Mouse (Mus musculus) myocyte (in vitro differentiated cells): ENCODE data around the gene Btc.

Source experiments
- MAX ChIP-seq: IDR thresholded peaks from one replicate; pipeline ENCODE4 v1.6.1; 2011; ENCODE audit warnings: low read depth, mild to moderate bottlenecking, control low read depth
- POLR2A ChIP-seq: IDR thresholded peaks from one replicate; pipeline ENCODE4 v1.6.1; 2011; ENCODE audit warnings: low read depth, mild to moderate bottlenecking, control low read depth, moderate library complexity; ENCODE audit not compliant: insufficient read length

DNA sequence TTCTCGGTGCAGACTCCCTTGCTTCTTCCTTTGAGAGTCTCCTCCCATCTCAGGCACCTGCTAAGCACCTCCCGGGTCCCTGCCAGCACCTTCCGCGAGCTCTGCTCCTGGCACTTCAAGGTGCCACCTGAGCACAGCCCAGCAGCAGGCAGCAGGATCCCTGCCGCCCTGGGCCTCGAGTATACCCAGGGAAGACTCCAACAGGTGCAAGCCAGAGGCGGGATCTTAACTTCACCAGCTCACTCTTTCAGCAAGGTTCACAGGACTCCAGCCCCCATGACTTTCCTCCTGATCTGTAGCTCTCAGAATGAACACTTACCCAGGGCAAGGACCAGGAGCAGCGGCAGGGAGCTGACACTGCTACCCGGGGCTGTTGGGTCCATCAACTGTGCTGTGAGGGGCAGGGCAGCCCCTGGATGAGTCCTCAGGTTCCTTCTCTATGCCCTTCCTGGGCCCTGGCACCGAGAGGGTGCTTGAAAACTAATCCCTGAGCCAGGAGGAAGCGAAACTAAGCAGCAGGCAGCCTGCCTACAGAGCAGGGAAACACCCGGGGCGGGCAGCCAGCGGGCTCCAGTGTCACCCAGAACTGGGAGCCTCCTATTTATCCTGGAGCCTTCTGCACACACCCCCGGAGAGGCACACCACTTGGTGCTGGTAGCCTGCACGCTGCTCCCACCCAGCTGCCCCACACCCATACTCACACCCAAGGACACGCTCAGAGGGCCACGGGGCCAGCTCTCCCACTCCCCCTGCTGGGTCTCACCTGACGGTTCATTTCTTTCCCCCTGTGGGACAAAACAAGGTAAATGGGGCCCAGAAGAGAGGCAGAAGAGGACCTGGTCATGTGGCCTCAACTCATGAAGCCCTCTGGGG lies at the start of gene Btc:
- TF ChIP-seq POLR2A: no peak
- no peak for TF ChIP-seq MAX
